Mouse (Mus musculus) left cerebral cortex, postnatal 10 days (tissue): ENCODE measurements around the gene Adgrl4. TPM values are rescaled to one million over a fixed set of nuclear protein-coding genes. Genes with fewer than 3 reads are reported as not detected.

ENCODE experiments used
- DNase-seq, 2 experiments: peaks; one replicate each; pipeline ENCODE4 v3.0.0; 2021 to 2022; ENCODE audit warnings: low spot score in 2 of 2, mixed read lengths in 1 of 2; ENCODE audit errors: extremely low spot score in 1 of 2
- intact Hi-C: fragments of 180-260 bp; cut with DNase I; formaldehyde crosslinking; loops from one replicate; pipeline ENCODE4 v1.15.1; 2025
- total RNA-seq, 2 experiments: library from RNA; stranded (reverse); gene quantifications; 2 replicates each; pipeline ENCODE4 v1.2.3; 2021

The Adgrl4 gene
- total RNA-seq: 10 to 100 TPM; 18.8 to 21.6 TPM

DNA sequence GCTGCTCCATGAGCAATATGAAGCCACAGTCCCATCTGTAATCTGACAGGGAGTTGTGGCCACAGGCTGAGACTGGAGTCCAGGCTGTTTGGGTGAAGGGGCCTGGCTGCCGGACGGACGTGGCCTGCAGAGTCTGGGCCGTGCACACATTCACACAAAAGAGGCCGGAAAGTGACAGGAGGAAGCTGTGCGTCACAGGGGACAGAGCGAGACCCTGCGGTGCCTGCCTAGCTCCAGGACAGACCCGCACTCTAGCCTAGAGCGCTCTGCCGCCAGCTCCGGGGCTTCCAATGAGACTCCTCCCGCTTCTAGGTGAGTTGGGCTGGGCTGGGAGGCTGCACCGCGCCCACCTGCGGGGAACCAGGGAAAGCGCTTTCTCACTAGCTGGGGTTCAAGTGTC is at the start of gene Adgrl4:
Adgrl4 (plus strand) TSS at position 195 of the 400 bp plus-strand sequence.
- intact Hi-C loops: no loop called here
- DNase-seq: peak in 1 of 2 experiments; percentile 78

DNA sequence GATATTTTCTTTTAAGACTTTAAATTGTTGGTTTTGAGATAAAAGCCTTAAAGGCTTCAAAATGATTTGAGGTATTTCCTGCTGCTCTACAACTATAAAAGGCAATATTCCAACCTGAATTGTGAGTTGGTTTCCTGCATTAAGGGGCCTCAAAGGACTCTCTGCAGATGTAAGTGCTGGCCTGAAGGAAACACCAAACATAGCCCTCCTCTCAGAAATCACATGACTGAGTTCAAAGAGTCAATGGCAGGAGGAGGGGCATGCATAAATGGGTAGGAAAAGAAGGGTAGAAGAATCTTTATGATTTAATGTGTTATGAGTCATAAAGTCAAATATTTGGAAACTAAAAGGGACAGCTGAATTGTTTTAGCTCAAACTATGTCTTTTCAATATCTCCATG is 46.8 kb upstream of the Adgrl4 start:
- no peak for DNase-seq
- intact Hi-C loops: no loop called here

DNA sequence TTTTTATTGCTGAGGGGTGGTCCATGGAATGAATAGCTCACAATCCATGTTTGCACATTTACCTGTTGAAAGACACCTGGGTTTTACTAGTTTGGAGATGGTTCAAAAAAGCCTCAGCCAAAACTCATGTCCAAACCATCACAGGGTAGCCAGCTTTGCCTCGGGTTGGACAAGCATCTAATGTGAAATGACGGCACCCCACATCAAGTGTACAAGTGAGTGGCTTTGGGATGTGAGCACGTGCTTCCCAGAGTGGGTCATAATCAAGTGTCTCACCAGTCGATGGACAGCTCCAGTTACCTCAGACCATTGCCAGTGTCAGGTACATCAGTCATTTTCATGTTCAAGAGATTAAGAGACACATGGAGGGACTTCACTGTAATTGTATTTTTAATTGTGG is 44.8 kb upstream of the Adgrl4 start:
- intact Hi-C loops: no loop called here
- DNase-seq: no peak

DNA sequence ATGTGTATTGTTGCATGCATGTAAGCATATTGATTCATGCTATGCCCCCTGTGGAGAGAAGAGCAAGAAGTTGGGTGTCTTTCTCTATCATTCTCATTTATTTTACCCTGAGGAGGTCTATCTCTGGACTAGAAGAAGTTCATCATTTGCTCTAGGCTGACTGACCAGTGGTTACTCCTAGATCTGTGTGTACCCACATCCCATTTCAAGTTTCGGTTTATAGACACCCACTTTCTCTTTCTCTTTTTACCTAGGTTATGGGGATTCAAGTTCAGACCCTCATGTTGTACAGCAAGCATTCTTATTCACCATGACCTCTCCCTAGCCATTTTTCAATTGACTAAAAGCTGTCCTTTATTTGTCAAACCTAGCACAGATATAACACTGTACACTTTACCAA is 44.4 kb upstream of the Adgrl4 start:
- DNase-seq: no peak
- intact Hi-C loops: no loop called here

DNA sequence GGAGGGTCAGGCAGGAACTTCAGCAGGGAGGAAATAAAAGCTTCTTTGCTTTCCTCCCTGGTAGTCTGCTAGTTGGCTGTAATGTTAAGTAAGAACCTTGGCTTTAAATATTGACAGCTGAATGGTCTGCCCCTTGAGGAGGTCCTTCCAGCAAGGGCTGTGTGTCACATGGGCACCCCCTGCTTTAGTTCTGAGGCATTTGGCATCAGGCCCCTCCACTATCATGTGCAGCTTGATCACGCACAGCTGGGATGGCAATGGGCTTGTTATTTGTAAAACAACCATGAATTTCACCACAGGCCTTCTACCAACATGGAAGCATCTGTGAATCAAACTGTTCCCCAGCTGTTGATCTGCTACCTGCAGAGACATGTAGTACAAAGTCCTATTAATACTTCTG is 38.4 kb upstream of the Adgrl4 start:
- DNase-seq: no peak
- intact Hi-C loops: no loop called here

DNA sequence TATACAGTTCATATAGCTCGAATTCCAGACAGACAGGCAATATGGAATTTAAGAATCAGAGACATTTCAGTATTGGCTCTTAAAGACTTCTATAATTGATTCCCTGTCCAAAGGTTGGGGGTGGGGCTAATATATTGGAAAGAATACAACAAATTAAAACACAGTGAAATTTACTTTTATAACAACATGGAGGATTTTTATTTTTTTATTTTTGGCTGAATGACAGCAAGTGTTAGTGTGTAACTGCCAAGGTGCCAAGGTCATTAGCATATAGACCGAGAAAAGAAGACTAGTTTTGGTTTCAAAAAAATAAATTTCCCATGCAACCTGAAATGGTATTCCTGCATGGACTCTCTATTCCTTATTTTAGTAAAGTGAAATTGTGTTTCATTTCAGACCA is 26.7 kb upstream of the Adgrl4 start:
- intact Hi-C loops: no loop called here
- DNase-seq: no peak

DNA sequence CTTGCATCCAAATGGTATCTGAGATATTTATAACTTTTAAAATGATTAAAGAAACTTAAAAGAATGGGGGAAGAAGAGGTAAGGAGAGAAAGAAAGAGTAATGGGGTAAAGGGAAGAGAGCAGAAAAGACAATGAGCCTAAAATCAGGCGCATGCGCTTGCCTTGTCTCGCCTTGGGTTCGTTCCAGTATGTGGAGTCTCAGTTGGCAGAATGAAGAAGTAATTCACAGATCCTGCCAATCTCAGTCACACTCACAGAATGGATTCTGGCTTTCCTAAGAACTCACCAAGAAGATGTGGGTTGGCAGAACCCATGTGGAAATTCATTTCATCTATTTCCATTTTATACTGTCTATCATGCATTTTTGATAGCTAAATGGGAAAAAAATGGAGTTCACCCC is 26.2 kb upstream of the Adgrl4 start:
- no peak for DNase-seq
- intact Hi-C loops: no loop called here

DNA sequence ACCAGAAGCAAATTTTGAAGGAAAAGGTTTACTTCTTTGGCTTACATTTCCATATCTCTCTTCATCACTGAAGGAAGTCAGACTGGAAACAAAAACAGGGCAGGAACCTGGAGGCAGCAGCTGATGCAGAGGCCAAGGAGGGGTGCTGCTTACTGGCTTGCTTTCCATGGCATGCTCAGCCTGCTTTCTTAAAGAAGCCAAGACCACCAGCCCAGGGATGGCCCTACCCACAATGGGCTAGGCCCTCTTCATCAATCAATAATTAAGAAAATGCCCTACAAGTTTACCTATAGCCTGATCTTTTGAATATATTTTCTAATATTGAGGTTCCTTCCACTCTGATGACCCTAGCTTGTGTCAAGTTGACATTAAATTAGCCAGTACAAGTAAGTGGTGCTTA is 20.8 kb upstream of the Adgrl4 start:
- intact Hi-C loops: no loop called here
- no peak for DNase-seq

DNA sequence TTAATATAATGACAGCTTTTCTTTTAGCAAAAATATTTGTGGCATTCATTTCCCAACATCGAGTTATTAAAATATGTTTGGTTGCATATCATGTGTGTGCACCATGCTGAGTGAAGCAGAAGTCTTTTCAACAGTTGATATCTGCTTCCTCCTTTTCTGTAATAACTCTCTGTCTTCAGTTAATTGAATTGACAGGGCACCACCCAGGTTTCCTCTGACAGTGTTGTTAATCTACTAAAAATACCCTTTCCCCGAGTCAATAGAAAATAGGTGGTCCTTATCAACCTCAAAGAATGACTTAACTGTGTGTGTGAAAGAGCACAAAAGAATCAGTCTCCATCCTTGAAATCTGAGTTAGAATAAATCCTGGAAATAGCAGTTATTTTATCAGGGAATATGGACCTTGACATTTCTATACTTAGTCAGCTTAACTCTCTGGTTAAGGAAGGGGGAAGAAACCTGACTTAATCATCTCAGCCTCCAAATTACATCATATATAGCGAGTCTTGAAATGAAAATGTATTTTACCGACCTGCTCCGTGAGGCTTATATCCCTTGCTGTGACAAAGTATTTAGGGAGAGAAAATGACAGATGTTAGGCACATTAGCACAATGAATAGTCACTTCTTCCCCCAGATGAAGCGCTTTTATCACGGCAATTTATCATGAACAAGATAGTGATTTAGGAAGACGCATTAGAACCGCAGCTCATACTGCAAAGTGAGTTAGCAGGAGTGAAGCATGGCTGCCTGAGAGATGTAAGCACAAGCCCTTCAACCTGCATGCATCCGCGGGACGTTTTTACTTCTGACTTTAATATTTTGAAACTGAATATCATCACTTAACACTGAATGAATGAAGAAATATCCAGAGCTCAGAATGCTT is 19.8 kb upstream of the Adgrl4 start:
- DNase-seq: no peak
- intact Hi-C loops: no loop called here

DNA sequence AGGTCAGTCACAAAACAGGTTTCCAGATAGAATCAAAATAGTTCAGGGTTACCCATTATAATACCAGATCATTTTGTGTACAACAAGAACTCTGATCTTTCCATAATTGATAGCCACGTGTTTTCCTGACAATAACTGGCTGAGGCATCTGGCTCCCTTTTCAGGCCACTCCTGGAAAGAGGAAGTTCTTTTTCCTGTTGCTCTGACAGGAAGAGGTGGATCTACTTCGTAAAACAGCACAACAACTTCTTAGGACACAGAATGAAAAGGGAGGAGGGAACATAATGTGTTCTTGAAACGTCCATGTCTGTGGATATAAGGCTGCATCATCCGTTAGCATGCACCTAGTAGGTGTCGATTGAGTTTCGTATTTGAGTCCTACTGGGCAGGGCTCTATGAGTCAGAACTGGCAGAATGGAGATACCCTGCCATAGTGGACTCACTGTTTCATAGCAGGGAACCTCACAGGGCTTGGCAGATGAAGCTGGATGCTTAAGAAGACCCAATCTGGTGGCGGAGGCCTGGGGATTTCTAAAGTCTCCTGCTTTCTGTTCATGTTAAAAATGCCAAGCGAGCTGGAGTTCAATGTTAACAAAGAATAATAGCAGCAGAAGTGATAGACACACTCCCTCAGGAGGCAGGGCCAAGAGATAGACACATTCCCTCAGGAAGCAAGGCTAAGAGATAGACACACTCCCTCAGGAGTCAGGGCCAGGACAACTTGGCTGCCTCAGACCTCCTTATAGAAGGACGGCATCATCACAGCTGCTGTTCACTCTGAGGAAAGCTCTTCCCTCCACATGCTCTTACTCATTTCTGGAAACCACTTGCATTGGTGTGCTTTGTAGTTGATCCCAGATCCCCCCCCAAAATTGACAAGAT is 13.1 kb upstream of the Adgrl4 start:
- no peak for DNase-seq
- intact Hi-C loops: no loop called here

DNA sequence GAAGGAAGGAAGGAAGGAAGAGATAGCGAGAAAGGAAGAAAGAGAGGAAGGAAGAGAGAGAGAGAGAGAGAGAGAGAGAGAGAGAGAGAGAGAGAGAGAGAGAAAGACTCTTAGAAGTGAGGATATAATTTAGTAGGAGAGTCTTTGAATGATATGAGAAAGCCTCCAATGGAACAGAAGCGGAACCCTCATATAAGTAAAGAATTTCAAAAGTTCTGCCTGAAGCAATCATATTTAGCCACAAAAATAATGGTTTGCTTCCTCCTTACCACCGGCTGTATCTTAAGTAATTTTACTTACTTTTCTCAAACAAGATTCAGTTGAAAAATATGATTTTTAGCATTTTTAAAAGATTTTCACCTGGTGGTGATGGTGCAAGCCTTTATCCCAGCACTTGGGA is 7.6 kb upstream of the Adgrl4 start:
- no peak for DNase-seq
- intact Hi-C loops: no loop called here

DNA sequence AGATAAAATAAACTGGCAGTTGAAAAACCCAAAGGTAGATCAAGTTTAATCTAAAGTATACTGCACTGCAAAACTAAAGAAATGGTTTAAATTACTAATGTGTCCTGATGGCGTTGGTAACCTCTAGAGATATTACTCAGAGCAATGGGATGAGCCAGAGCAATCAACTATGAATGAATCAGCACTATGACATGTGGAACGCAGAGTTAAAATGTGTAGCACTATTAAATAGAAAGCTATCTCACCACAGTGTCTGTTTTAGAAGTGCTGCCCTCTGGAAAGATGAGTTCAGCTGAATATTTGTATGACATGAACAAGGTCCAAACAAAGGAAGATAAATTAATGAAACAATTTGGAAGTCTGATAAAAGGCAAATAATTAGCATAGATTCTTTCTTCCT is 6.2 kb upstream of the Adgrl4 start:
- intact Hi-C loops: no loop called here

DNA sequence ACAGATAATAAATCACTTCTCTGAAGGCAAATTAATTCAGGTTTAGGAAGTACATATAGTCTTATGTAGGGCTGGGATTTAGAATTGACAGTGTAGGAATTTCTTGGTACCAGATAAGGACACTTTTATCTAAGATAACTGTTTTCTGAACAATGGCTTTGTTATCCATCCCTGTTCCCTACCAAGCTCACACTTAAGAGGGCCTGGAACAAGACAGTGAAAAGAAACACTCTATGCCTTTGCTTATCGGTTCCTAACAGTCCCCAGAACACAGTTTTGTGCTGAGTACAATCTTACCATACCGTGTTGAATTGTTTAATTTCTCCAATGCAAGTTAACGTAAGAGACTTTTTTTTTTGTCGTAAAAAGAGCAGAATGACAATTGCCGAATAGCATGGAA is 677 bp downstream of the Adgrl4 start:
- DNase-seq: no peak
- intact Hi-C loops: no loop called here

More for the DNA sequence above, 6.2 kb upstream of the Adgrl4 start:
- no peak for DNase-seq

DNA sequence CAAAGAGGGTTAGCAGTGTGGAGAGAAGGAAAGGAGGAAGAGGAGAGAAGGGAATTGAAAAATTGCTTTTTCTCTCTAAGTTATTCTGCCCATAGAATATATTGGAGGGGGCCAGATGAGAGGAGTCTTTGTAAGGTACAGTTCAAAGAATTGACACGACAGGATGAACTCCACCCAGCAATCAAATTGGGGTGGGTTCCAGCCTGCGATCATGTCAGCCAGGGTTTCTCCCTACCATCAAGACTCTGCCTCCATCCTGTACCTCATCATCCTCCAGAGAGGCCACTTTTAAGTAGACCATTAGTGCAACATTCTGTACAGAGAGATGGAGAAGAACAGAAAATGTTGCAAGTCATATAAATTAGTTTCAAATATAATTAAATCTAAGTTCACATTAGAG is 2.3 kb downstream of the Adgrl4 start:
- no peak for DNase-seq
- intact Hi-C loops: no loop called here

DNA sequence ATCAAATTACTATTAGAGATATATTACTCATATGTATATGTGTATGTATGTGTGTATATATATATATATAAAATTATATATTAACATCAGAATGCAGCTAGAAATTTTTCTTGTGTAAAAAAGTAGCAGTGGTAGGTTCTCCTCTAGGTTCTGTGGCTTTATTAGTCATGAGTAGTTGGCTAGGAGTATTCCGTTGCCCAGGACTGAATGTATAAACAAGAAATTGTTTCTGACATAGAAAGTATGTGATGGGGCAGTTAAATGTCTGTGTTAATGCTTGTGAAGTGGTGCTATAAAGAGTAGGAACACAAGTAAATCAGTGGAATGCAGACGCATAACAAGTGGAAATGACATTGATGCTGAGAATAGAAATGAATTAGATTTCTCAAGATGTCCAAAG is 4.3 kb downstream of the Adgrl4 start:
- intact Hi-C loops: no loop called here
- no peak for DNase-seq

DNA sequence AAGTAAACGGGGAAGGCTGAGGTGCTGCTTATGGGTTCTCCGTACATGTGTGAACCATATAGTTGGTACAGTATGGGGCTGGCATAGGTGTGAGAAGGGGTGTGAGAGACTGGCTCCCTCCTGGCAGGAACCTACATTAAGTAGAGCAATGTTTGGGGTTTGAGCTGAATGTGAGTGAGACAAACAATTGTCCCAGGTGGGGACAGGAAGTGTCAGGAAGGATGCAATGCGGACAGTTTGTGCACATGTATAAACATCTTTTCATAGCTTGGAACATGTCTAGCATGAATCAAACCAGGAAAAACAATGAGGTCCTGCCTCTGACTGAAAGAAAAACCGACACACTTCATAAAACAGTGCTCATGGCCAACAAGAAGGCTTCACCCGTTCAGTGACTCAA is 5.8 kb downstream of the Adgrl4 start:
- intact Hi-C loops: no loop called here
- DNase-seq: no peak

DNA sequence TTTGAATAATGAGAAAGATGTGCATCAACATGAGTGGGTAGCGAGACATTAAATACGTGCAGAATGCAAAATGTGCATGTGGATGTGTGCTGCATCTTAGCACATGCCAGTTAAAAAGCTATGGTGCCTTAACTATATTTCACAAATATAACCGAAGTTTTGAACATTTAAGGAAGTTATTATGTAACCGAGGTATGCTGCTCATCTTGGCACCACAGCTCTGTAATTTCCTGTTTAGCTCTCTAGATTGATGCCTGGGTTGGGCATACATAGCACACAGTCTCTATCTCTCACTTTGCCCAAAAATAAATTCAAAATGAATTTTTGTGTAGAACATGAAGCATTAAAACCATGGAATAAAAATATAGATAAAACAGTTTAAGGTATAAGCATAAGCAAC is 6.6 kb downstream of the Adgrl4 start:
- intact Hi-C loops: no loop called here
- no peak for DNase-seq

DNA sequence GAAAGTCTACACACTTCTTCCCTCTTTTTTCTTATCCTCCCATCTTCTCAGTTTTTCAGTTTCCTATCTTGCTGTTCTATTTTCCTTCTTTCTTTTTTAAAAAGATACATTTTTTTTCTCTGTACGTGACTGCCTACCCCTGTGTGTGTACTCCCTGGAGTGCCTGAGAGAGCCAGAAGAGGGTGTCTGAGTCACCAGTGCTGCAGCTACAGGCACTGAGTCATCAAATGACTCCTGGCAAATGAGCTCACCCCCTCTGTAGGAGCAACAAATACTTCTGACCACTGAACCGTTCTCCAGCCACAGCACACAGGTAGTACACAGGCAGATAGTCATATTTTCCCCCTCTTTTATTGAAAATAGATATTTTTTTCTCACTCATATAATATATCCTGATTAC is 8.2 kb downstream of the Adgrl4 start:
- no peak for DNase-seq
- intact Hi-C loops: no loop called here

DNA sequence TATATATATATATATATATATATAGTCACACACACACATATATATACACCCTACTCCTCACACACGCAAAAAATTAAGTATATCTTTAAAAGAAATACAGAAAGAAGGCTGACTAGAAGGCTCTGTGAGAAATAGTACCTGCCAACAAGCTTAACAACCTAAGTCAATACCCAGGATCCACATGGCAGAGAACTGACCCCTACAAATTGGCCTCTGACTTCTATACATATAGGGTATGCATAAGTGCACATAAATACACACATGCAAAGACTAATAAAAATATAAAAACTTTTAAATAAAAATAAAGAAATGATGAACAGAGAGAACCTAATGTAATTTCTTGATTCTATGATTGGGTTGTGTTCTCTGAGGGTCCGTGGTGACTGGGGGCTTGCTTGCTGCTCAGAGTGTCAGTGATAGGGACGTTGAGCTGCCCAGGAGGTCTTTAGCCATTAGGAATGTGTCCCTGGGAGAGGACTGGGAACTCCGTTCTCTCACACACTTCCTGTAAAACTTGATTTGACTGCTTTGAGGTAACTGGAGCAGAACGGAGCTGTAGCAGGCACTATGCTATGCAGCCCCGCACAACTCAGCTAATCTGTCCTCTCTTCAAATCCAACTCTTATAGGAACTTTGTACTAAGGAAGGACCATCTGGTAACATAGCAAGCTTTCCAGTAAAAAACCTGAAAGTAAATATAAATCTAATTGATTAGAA is 17.5 kb downstream of the Adgrl4 start:
- intact Hi-C loops: no loop called here
- no peak for DNase-seq
